Mouse (Mus musculus) embryonic facial prominence, embryonic 14.5 days (tissue): ENCODE data around the gene Polr1d. TPM values are rescaled to one million over a fixed set of nuclear protein-coding genes. Genes with fewer than 3 reads are reported as not detected.

Experiments
- ATAC-seq: fragments of 200-750 bp; cut with Nextera tagmentation; 2 replicates; pipeline ENCODE4 v1.8.0; 2017; ENCODE audit warnings: low read depth, moderate number of reproducible peaks, moderate TSS enrichment
- DNase-seq: peaks from one replicate; pipeline ENCODE4 v3.0.0-alpha.2; 2015; ENCODE audit warnings: low spot score
- H3K27ac ChIP-seq: fragments of 300-500 bp; sonication (generic); replicated peaks from 2 replicates; pipeline ENCODE4 v1.5.1; 2014; ENCODE audit warnings: low read depth, mild to moderate bottlenecking, low read length, moderate library complexity
- H3K27me3 ChIP-seq: fragments of 300-500 bp; sonication (generic); replicated peaks from 2 replicates; pipeline ENCODE4 v1.6.1; 2014; ENCODE audit warnings: low read length; ENCODE audit not compliant: control insufficient read depth, insufficient read depth
- H3K36me3 ChIP-seq: fragments of 300-500 bp; sonication (generic); 2 replicates; pipeline ENCODE4 v1.6.1; 2014; ENCODE audit warnings: low read length, mixed read lengths; ENCODE audit not compliant: control insufficient read depth, insufficient read depth
- H3K4me1 ChIP-seq: fragments of 300-500 bp; sonication (generic); 2 replicates; pipeline ENCODE4 v1.6.1; 2014; ENCODE audit warnings: antibody characterized with exemption, low read length; ENCODE audit not compliant: control insufficient read depth, insufficient read depth
- H3K4me2 ChIP-seq: fragments of 300-500 bp; sonication (generic); 2 replicates; pipeline ENCODE4 v1.6.1; 2014; ENCODE audit warnings: low read depth, mild to moderate bottlenecking, low read length, moderate library complexity, mixed read lengths
- H3K4me3 ChIP-seq: fragments of 300-500 bp; sonication (generic); 2 replicates; pipeline ENCODE4 v1.5.1; 2014; ENCODE audit warnings: low read depth, mild to moderate bottlenecking, low read length
- H3K9ac ChIP-seq: fragments of 300-500 bp; sonication (generic); 2 replicates; pipeline ENCODE4 v1.6.1; 2014; ENCODE audit warnings: low read depth, mild to moderate bottlenecking, low read length, moderate library complexity, mixed read lengths
- H3K9me3 ChIP-seq: fragments of 300-500 bp; sonication (generic); 2 replicates; pipeline ENCODE4 v1.6.1; 2016; ENCODE audit warnings: low read length; ENCODE audit not compliant: control insufficient read depth
- WGBS: fragments of 180-500 bp; shearing (Covaris S2); extraction: QIAGEN DNeasy Blood & Tissue Kit; methylation state at CpG from one replicate; pipeline ENCODE4 v1.1.7; 2014; 5-methylcytosine and 5-hydroxymethylcytosine counted together
- polyA plus RNA-seq: library from polyadenylated mRNA; unstranded; fragments of >200 nt; fragmentation: Nextera tagmentation; extraction: Ambion mirVana; gene quantifications from 2 replicates; pipeline ENCODE4 v1.2.1, GENCODE M21; 2014

Gene Polr1d
- polyA plus RNA-seq, 1 experiment from 2014 or later: 147 TPM

GRCm38 (mm10) chr5:147073805-147074204 is 3.0 kb upstream of the Polr1d start:
- no peak overlapping the region for H3K27ac ChIP-seq
- no peak overlapping the region for H3K4me3 ChIP-seq
- H3K36me3 ChIP-seq: no peaks in the 10 kb centered on the region
- H3K4me2 ChIP-seq: no peak overlapping the region
- peaks cover 19% of the 10 kb centered on the region for H3K4me1 ChIP-seq
- H3K9me3 ChIP-seq: no peaks in the 10 kb centered on the region
- H3K27me3 ChIP-seq: no peaks in the 10 kb centered on the region
- DNase-seq: no peak
- no peak overlapping the region for H3K9ac ChIP-seq
- no peak for ATAC-seq
- WGBS: 84% methylated on average over 6 of the region's 6 CpGs

DNA sequence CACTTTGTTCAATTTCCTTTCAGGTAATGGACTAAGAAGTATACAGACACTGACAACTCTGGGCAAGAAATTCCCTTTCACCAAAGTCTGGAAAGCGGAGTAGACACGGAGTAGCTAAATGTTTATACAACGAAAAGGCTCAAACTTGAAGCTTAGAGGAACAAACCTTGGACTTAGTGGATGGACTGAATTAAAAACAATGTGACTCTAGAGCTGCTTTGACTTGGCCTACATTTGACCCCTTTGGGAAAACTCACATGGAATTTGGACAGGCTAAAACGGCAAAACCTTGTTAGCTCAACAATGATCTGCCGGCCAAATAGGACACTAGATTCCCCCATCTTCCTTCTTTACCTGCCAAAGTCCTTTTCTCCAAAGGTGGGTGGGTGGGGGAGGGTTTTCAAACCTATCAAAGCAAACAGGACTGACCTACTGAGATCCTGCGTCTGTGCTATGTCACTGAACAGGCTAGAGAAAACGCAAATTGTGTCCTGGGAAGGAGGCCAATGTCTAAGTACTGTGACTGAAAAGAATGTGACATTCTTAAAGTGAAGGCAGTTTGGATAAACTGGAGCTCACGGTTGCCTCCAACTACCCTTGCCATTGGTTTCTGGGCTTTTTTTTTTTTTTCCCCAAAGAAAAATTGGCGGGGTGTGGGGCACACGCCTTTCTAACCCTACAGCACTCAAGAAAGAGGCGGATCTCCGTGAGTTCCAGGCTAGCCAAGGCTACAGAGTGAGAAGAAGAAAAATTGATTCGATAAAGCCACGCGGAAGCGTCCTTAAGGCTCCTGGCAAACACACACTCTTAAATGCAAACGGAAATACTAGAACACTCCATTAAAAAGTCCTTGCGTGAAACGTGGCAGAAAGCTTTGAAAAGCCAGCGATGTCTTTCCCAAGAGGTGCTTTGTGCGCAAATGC is 1.5 kb upstream of the Polr1d start:
- no peaks in the 10 kb centered on the region for H3K27me3 ChIP-seq
- 10% methylated on average over 21 of the region's 21 CpGs for WGBS
- H3K36me3 ChIP-seq: 0 out of 2 replicates have a peak, but pooled peaks cover 4% of the 10 kb centered on the region
- no peak for ATAC-seq
- peak overlapping the region; percentile 95 for H3K27ac ChIP-seq
- H3K9me3 ChIP-seq: no peaks in the 10 kb centered on the region
- DNase-seq: peak; percentile 76
- H3K9ac ChIP-seq: peak overlapping the region; percentile 77
- H3K4me3 ChIP-seq: peak overlapping the region; percentile 91
- peaks cover 19% of the 10 kb centered on the region for H3K4me1 ChIP-seq
- H3K4me2 ChIP-seq: peak overlapping the region; percentile 95

- peaks cover 12% of the 10 kb centered on the region; the same call in 1 of the 2 replicates for H3K36me3 ChIP-seq
- peak within 1 kb of the TSS; percentile 77 for H3K9ac ChIP-seq
- DNase-seq (peak; percentile 99), ATAC-seq (peak; percentile 99)
- H3K9me3 ChIP-seq: no peaks in the 10 kb centered on the region
- H3K4me1 ChIP-seq: peaks cover 19% of the 10 kb centered on the region
- under 1% methylated on average over 35 of the region's 65 CpGs for WGBS
- H3K27me3 ChIP-seq: no peaks in the 10 kb centered on the region
- peak within 1 kb of the TSS; percentile 91 for H3K4me3 ChIP-seq
- H3K4me2 ChIP-seq: peak within 1 kb of the TSS; percentile 95
- peak within 1 kb of the TSS; percentile 95 for H3K27ac ChIP-seq
Observed at GRCm38 (mm10) chr5:147076026-147076798, 638 bp upstream of the Polr1d start, which contains the start of gene Lnx2. TSS of gene Lnx2 (minus strand) at chr5:147076586.

- peak overlapping the region; percentile 95 for H3K4me2 ChIP-seq
- DNase-seq (peak; percentile 90), ATAC-seq (peak; percentile 53)
- WGBS: under 1% methylated on average over 52 of the region's 57 CpGs
- H3K27me3 ChIP-seq: no peaks in the 10 kb centered on the region
- peak overlapping the region; percentile 95 for H3K27ac ChIP-seq
- peak overlapping the region; percentile 91 for H3K4me3 ChIP-seq
- peak overlapping the region; percentile 72 for H3K9ac ChIP-seq
- H3K9me3 ChIP-seq: no peaks in the 10 kb centered on the region
- peaks cover 17% of the 10 kb centered on the region; the same call in 1 of the 2 replicates for H3K36me3 ChIP-seq
- H3K4me1 ChIP-seq: peaks cover 19% of the 10 kb centered on the region
Observed at GRCm38 (mm10) chr5:147077305-147078034, 620 bp downstream of the Polr1d start.

GRCm38 (mm10) chr5:147078110-147078900 is 1.5 kb downstream of the Polr1d start:
- H3K4me3 ChIP-seq: peak overlapping the region; percentile 91
- peak overlapping the region; percentile 72 for H3K9ac ChIP-seq
- H3K4me2 ChIP-seq: peak overlapping the region; percentile 95
- DNase-seq: no peak
- no peak overlapping the region for H3K27ac ChIP-seq
- 59% methylated on average over 11 of the region's 11 CpGs for WGBS
- no peak for ATAC-seq
- no peaks in the 10 kb centered on the region for H3K27me3 ChIP-seq
- no peaks in the 10 kb centered on the region for H3K9me3 ChIP-seq
- H3K36me3 ChIP-seq: peaks cover 17% of the 10 kb centered on the region; the same call in 1 of the 2 replicates
- peaks cover 19% of the 10 kb centered on the region for H3K4me1 ChIP-seq

DNA sequence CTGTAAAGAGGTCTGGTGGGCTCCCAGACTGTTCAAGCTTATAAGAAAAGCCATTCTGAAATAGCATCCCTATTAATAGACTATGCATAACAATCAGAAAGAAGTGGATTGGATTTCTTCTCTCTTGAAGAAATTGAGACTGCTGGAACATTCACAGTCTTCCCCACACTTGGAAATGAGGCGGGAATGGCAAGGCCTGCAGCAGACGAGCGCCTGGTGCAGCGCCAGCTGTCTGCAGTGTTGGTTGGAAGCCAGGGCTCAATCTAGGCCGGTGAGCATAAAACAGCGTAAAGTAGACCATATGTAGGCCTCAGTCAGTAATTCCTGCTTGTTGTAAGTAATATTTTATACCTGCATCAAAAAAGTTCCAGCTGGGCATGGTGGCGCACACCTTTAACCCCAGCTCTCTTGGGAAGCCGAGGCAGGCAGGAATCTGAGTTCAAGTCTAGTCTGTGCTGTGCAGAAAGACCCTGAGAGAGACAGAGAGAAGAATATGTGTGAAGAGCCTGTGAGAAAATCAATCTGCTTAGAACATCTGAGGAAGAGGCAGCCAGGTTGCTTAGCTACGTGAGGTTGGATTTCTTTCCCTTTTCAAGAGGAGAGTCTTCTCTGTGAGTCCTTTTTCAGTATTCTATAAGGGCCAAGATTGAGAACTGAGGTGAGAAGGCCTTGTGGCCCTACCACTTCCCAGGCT is 8.5 kb downstream of the Polr1d start:
- Histone ChIP-seq H3K27ac (peak overlapping the region; percentile 15; the same call in 1 of the 2 replicates), H3K9ac (no peak overlapping the region), H3K9me3 (no peaks in the 10 kb centered on the region), H3K4me1 (peaks cover 14% of the 10 kb centered on the region; the same call in 1 of the 2 replicates), H3K27me3 (no peaks in the 10 kb centered on the region), H3K4me2 (no peak overlapping the region), H3K4me3 (no peak overlapping the region), H3K36me3 (peaks cover 31% of the 10 kb centered on the region)
- ATAC-seq: peak; percentile 58; the same call in 1 of the 2 replicates
- 63% methylated on average over 9 of the region's 9 CpGs for WGBS
- peak; percentile 79 for DNase-seq

DNA sequence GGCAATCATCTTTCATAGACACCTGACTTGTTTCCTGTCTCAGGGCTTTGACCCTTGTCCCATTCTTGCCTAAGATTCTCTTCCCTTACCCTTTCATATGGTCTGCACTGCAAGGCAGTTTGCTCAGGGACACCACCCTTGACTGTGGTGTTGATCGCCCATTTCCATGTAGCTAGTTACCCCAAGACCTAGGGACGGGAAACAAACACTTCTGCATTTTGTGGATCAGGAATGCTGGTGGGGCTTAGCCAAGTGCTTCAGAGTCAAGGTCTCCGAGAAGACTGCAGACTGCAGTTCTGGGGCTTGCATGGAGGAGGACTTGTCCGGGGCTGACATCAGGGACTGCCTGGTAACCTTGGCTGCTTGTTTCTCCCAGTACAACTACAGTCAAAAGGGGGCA is 10.0 kb downstream of the Polr1d start:
- WGBS: 96% methylated on average over 4 of the region's 4 CpGs
- no peak for DNase-seq
- Histone ChIP-seq H3K4me2 (no peak overlapping the region), H3K4me3 (no peak overlapping the region), H3K9ac (no peak overlapping the region), H3K9me3 (no peaks in the 10 kb centered on the region), H3K36me3 (peaks cover 23% of the 10 kb centered on the region), H3K4me1 (peaks cover 17% of the 10 kb centered on the region; the same call in 1 of the 2 replicates), H3K27ac (no peak overlapping the region), H3K27me3 (no peaks in the 10 kb centered on the region)
- no peak for ATAC-seq
